Mouse (Mus musculus) frontal cortex, postnatal 36 days (tissue): ENCODE measurements around the gene Ptprd.
A peak's percentile ranks its signal among the peaks of the same experiment; 100 is the strongest.
"Not testable (repeated sequence)": the region's sequence is repeated elsewhere in the genome, so short reads cannot be mapped to it uniquely, and the experiment has no call there.

Experiments
- DNase-seq, 2 experiments: peaks; one replicate each; pipeline ENCODE4 v3.0.0; 2022; ENCODE audit warnings: low spot score in 2 of 2

Gene Ptprd

GRCm38 (mm10) chr4:76449466-76450350 lies 1762.1 kb downstream of the Ptprd start:
- DNase-seq: peak; percentile 73 to 78

- DNase-seq: peak in 1 of 2 experiments; percentile 36
Measured at GRCm38 (mm10) chr4:76448678-76449465, 1762.9 kb downstream of the Ptprd start.

- no peak for DNase-seq
Measured at GRCm38 (mm10) chr4:76447396-76447795, 1764.4 kb downstream of the Ptprd start.

- DNase-seq: no peak
Measured at GRCm38 (mm10) chr4:76444778-76445177, 1767.0 kb downstream of the Ptprd start.

- DNase-seq: no peak
Measured at GRCm38 (mm10) chr4:76443553-76443952, 1768.2 kb downstream of the Ptprd start.

- DNase-seq: no peak
Measured at GRCm38 (mm10) chr4:76440791-76441364, 1770.9 kb downstream of the Ptprd start.

- DNase-seq: no peak
Measured at GRCm38 (mm10) chr4:76438496-76439079, 1773.2 kb downstream of the Ptprd start.

GRCm38 (mm10) chr4:76438068-76438467 lies 1773.7 kb downstream of the Ptprd start:
- DNase-seq: no peak

- no peak for DNase-seq
Measured at GRCm38 (mm10) chr4:76435920-76436319, 1775.8 kb downstream of the Ptprd start.

- no peak for DNase-seq
Measured at GRCm38 (mm10) chr4:76429769-76430168, 1782.0 kb downstream of the Ptprd start.

GRCm38 (mm10) chr4:76427036-76427435 lies 1784.7 kb downstream of the Ptprd start:
- not testable (repeated sequence) for DNase-seq

GRCm38 (mm10) chr4:76425230-76425575 lies 1786.6 kb downstream of the Ptprd start:
- DNase-seq: no peak

- DNase-seq: peak in 1 of 2 experiments; percentile 56
Measured at GRCm38 (mm10) chr4:76424324-76425229, 1787.2 kb downstream of the Ptprd start.

- no peak for DNase-seq
Measured at GRCm38 (mm10) chr4:76422113-76422512, 1789.6 kb downstream of the Ptprd start.

GRCm38 (mm10) chr4:76419641-76420040 lies 1792.1 kb downstream of the Ptprd start:
- DNase-seq: no peak

GRCm38 (mm10) chr4:76417676-76418075 lies 1794.1 kb downstream of the Ptprd start:
- no peak for DNase-seq

GRCm38 (mm10) chr4:76415624-76416023 lies 1796.1 kb downstream of the Ptprd start:
- DNase-seq: no peak

GRCm38 (mm10) chr4:76414591-76414990 lies 1797.2 kb downstream of the Ptprd start:
- no peak for DNase-seq

GRCm38 (mm10) chr4:76410053-76410452 lies 1801.7 kb downstream of the Ptprd start:
- DNase-seq: no peak

GRCm38 (mm10) chr4:76409159-76409558 lies 1802.6 kb downstream of the Ptprd start:
- no peak for DNase-seq

GRCm38 (mm10) chr4:76405862-76406454 lies 1805.8 kb downstream of the Ptprd start:
- no peak for DNase-seq
